Mouse (Mus musculus) ES-E14 (cell line): ENCODE results near the gene Vwa5b2. TPM values are rescaled to one million over a fixed set of nuclear protein-coding genes. Genes with fewer than 3 reads are reported as not detected.

ENCODE experiments used
- DNase-seq: peaks from one replicate; pipeline ENCODE4 v3.0.0-alpha.2; 2013; ENCODE audit warnings: low read depth, low spot score
- H3K27ac ChIP-seq: 2 replicates; pipeline ENCODE4 v1.5.1; 2012; ENCODE audit warnings: low read depth, mild to moderate bottlenecking, low read length, moderate library complexity, mixed read lengths; ENCODE audit not compliant: poor library complexity, insufficient read depth, severe bottlenecking
- H3K36me3 ChIP-seq: 2 replicates; pipeline ENCODE4 v1.6.1; 2012; ENCODE audit warnings: mild to moderate bottlenecking, low read length, moderate library complexity, mixed read lengths; ENCODE audit not compliant: control insufficient read depth, poor library complexity, insufficient read depth, severe bottlenecking
- H3K4me1 ChIP-seq, 2 experiments: fragments of 150-350 bp in 1 of 2; sonication (generic) in 1 of 2; 2 replicates each; pipeline ENCODE4 v1.6.1; 2012; ENCODE audit warnings: low read length in 2 of 2, mild to moderate bottlenecking in 1 of 2, mixed read lengths in 1 of 2; ENCODE audit not compliant: control insufficient read depth in 2 of 2, insufficient read depth in 2 of 2, poor library complexity in 1 of 2
- H3K4me3 ChIP-seq, 2 experiments: fragments of 150-350 bp in 1 of 2; sonication (generic) in 1 of 2; 2 replicates each; pipeline ENCODE4 v1.5.1; 2012; ENCODE audit warnings: low read length in 2 of 2, low read depth in 1 of 2, mild to moderate bottlenecking in 1 of 2, mixed read lengths in 1 of 2; ENCODE audit not compliant: insufficient read depth in 1 of 2, poor library complexity in 1 of 2, severe bottlenecking in 1 of 2
- H3K9ac ChIP-seq: 2 replicates; pipeline ENCODE4 v1.6.1; 2012; ENCODE audit warnings: low read depth, mild to moderate bottlenecking, low read length, mixed read lengths; ENCODE audit not compliant: poor library complexity, insufficient read depth, severe bottlenecking
- H3K9me3 ChIP-seq: fragments of 150-350 bp; sonication (generic); 2 replicates; pipeline ENCODE4 v1.6.1; 2012; ENCODE audit warnings: low read depth, mild to moderate bottlenecking, low read length; ENCODE audit not compliant: control insufficient read depth, insufficient read depth
- CHD2 ChIP-seq: IDR thresholded peaks from 2 replicates; pipeline ENCODE4 v1.6.1; 2014; ENCODE audit warnings: mild to moderate bottlenecking, low read depth, low read length, inconsistent platforms
- HCFC1 ChIP-seq: IDR thresholded peaks from 2 replicates; pipeline ENCODE4 v1.6.1; 2012; ENCODE audit warnings: low read length, inconsistent platforms, borderline replicate concordance; ENCODE audit not compliant: insufficient read depth
- MAFK ChIP-seq: IDR thresholded peaks from 2 replicates; pipeline ENCODE4 v1.6.1; 2014; ENCODE audit warnings: mild to moderate bottlenecking, low read depth, low read length, inconsistent platforms; ENCODE audit not compliant: insufficient read depth
- ZC3H11A ChIP-seq: IDR thresholded peaks from 2 replicates; pipeline ENCODE4 v1.6.1; 2012; ENCODE audit warnings: low read depth, mild to moderate bottlenecking, inconsistent platforms, low read length, borderline replicate concordance
- ZNF384 ChIP-seq: IDR thresholded peaks from 2 replicates; pipeline ENCODE4 v1.6.1; 2012; ENCODE audit warnings: low read depth, low read length, inconsistent platforms
- in situ Hi-C, 2 experiments: fragments of 600-800 bp; cut with MboI; formaldehyde crosslinking; loops; one replicate each; pipeline ENCODE4 v1.15.1; 2025; ENCODE audit warnings: low sequenced_read_pairs in 2 of 2, inconsistent platforms in 1 of 2; ENCODE audit not compliant: unreplicated experiment in 2 of 2
- total RNA-seq: library from RNA; depleted of rRNA; stranded (reverse); fragments of 300-350 nt; gene quantifications from 2 replicates; pipeline ENCODE4 v1.2.3, GENCODE M21; 2012

Gene Vwa5b2
- total RNA-seq, 1 experiment, result 1.2 TPM

DNA sequence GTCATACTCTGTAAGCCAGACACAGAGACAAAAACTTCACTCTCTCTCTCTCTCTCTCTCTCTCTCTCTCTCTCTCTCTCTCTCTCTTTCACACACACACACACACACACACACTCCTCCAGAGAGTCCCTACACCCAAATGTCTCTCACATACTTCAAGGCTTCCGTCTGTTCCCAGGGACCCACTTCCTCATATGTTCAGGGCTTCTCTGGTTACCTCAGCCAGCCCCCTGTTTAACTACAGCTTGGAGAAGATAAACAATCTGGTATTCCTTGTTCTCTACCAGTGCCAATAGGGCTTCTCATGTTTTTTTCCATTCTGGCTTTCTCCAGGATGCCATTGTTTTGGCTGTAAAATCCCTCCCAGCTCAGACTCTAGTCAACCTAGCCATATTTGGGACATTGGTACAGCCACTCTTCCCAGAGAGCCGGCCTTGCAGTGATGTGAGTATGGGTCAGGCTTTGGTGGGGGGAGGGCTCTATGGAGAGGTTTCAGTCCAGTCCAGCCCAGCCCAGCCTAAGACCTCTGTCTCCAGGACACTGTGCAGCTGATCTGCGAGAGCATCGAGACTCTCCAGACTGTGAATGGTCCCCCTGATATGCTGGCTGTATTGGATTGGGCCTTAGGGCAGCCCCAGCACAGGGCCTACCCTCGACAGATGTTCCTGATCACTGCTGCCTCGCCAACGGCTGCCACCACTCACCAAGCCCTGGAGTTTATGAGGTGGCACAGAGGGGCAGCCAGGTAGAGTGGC, 7.6 kb downstream of the Vwa5b2 start:
- no peak for DNase-seq
- H3K4me3 ChIP-seq, result no peak overlapping the region
- no peaks in the 10 kb centered on the region for H3K9me3 ChIP-seq
- H3K36me3 ChIP-seq, result no peaks in the 10 kb centered on the region
- TF ChIP-seq MAFK, result no peak
- no peak overlapping the region for H3K27ac ChIP-seq
- in situ Hi-C loops, result no loop called here
- no peak overlapping the region for H3K9ac ChIP-seq
- H3K4me1 ChIP-seq, result no peaks in the 10 kb centered on the region

DNA sequence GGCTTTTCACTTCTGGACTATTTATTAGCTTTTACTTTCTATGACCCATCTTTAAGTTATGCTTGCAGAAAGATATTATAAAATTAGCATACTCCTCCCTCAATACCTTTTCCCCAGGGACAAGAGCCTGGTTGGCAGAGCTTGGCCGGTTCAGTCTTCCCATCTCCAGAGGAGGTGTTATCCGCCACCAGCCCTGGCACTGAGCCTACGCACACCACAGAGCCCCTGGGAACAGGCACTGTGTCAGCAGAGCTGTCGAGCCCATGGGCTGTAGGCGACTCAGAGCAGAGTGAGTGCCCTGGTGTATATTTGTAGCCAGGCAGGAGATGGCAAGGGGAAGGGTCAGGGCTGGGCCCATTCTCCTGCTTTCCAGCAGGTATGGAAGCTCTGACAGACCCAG, 11.2 kb downstream of the Vwa5b2 start:
- DNase-seq, result no peak
- in situ Hi-C loops, result no loop called here
- Histone ChIP-seq H3K36me3 (peaks cover 12% of the 10 kb centered on the region), H3K9me3 (no peaks in the 10 kb centered on the region), H3K27ac (no peak overlapping the region), H3K4me3 (no peak overlapping the region), H3K9ac (no peak overlapping the region), H3K4me1 (no peaks in the 10 kb centered on the region)
- TF ChIP-seq ZNF384, result no peak
- no peak for TF ChIP-seq CHD2
- no peak for TF ChIP-seq MAFK
- no peak for TF ChIP-seq HCFC1
- TF ChIP-seq ZC3H11A, result no peak

DNA sequence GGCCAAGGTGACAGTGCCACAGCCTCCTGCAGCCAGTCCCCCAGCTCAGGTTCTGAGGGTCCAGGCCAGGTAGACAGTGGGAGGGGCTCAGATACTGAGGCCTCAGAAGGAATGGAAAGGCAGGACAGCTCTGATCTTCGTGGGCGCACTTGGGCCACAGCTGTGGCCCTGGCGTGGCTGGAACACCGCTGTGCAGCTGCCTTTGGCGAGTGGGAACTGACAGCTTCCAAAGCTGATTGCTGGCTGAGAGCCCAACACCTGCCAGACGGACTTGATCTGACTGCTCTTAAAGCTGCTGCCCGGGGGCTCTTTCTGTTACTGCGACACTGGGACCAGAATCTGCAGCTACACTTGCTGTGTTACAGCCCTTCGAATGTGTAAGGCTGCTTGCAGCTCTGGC, 15.4 kb downstream of the Vwa5b2 start:
- no peaks in the 10 kb centered on the region for H3K9me3 ChIP-seq
- in situ Hi-C loops, result no loop called here
- DNase-seq, result no peak
- TF ChIP-seq ZNF384, result no peak
- TF ChIP-seq ZC3H11A, result no peak
- no peak for TF ChIP-seq HCFC1
- no peak for TF ChIP-seq CHD2
- no peak for TF ChIP-seq MAFK
- H3K36me3 ChIP-seq, result peaks cover 39% of the 10 kb centered on the region
- no peaks in the 10 kb centered on the region for H3K4me1 ChIP-seq
- H3K27ac ChIP-seq, result no peak overlapping the region
- H3K9ac ChIP-seq, result no peak overlapping the region
- no peak overlapping the region for H3K4me3 ChIP-seq

DNA sequence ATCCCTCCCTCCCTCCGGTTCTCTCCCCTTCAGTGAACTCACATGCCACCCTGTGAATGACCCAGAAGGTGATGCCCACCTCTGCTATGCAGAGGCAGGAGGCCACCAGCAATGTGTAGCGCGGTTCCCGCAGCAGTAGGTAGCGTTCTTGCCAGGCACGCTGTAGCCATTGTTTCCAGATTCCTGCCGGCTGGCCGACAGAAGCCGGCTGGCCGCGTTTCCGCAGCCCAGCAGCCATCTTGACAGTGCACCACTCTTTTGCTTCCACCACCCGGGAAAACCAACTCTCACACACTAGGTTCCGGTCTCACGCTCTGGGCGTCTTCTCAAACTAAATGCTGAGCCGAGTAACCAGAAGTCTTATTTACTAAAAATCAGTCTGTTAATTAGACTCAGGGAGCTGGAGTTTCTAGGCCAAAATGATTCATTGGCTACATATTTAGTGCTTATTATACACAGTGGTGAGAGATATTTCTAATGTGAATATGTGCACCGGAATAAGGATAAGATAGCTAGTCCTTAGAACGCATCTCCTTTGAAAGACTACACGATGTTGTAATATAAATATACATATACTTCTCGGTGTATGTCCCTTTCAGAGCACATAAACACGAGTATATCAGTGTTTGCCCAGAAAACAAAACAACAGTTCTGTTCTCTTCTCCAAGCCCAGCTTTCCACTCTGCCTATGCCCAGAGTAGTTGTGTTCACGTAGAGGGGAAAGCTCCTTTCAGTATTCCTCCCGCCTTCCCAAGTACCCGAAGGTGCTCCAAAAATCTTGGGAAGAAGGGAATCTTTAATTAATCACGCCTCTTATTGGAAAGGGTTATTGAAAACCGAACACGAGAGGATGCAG, 21.5 kb downstream of the Vwa5b2 start:
- Histone ChIP-seq H3K9me3 (no peaks in the 10 kb centered on the region), H3K27ac (peak overlapping the region; percentile 61; the same call in 1 of the 2 replicates), H3K4me1 (no peaks in the 10 kb centered on the region; a peak in 1 of 4 replicates), H3K4me3 (peak overlapping the region; percentile 82 to 95), H3K9ac (peak overlapping the region; percentile 99), H3K36me3 (peaks cover 25% of the 10 kb centered on the region)
- in situ Hi-C loops, result no loop called here
- peak; percentile 84 for TF ChIP-seq HCFC1
- TF ChIP-seq MAFK, result no peak
- peak; percentile 72; the same call in 1 of the 2 replicates for TF ChIP-seq CHD2
- DNase-seq, result peak; percentile 83
